Mouse (Mus musculus): ENCODE data around the gene Mical3. TPM values are rescaled to one million over a fixed set of nuclear protein-coding genes. Genes with fewer than 3 reads are reported as not detected.

The Mical3 gene
- 5.5 TPM for polyA plus RNA-seq (2017; shearing (Covaris generic))

GRCm38 (mm10) chr6:121130773-121131172, at the start of gene Mical3:
TSS of gene Mical3 (minus strand) at chr6:121130999.

GRCm38 (mm10) chr6:120916074-120916971, 214.5 kb downstream of the Mical3 start, which contains the start of gene Bid:
TSS of gene Bid (minus strand) at chr6:120916853.

Other genes starting within 250 kb of the Mical3 start
- 63.6 TPM for gene Bid, start 214.1 kb downstream of the Mical3 start, polyA plus RNA-seq (2017; shearing (Covaris generic))
- gene Pex26, start 52.7 kb upstream of the Mical3 start, polyA plus RNA-seq (2017; shearing (Covaris generic)), result 11.7 TPM
- 0.55 TPM for gene Tuba8, start 79.7 kb upstream of the Mical3 start, polyA plus RNA-seq (2017; shearing (Covaris generic))
- gene Usp18, start 114.9 kb upstream of the Mical3 start, polyA plus RNA-seq (2017; shearing (Covaris generic)), result 167 TPM
- gene Slc6a13, start 169.2 kb upstream of the Mical3 start, polyA plus RNA-seq (2017; shearing (Covaris generic)), result 0.49 TPM
- gene Slc6a12, start 212.1 kb upstream of the Mical3 start, polyA plus RNA-seq (2017; shearing (Covaris generic)), result not detected